ENCODE assay signal across 9 mouse cellular contexts in the genomic region with DNA sequence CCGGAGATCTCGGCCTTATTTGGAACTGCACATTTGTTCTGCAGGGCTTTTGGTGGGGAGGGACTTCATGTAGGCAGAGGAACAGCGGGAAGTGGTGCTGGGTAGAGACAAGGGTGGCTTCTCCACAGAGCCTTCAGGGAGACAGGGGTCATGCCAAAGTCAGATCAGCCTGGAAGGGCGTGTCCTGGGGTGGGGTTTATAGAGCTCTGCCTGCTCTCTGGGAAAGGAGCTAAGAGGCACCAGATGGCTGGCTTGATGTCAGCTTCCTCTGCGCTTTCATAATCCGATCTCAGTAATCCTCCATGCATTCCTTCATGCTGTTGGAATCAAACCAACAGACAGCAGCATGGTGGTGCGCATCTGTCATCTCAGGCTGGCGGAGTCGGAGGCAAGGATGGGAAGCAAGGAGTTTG. TPM values are rescaled to one million over a fixed set of nuclear protein-coding genes. Genes with fewer than 3 reads are reported as not detected.
A peak's percentile ranks its signal among the peaks of the same experiment; 100 is the strongest.
DNase-seq lines count a peak whose midpoint lies in the region; ATAC-seq lines count a peak whose summit lies in the region.
"Had no signal": no experiment of that assay in that cellular context is flagged by ENCODE, and none has a peak within 500 bp of the region (broad histone marks: within the 10 kb centered on the region; RNA-seq: fewer than 3 reads in every experiment).

No protein-coding gene starts in this region.

- no peaks in the 10 kb centered on the region for H3K27me3 ChIP-seq in embryonic facial prominence, embryonic 10.5 days (replicated peaks; ENCODE audit: low read depth, poor library complexity, severe bottlenecking)
- H3K27me3 ChIP-seq in heart, embryonic 12.5 days (replicated peaks), result no peaks in the 10 kb centered on the region

- 45% methylated on average over 9 of the region's 9 CpGs for WGBS in embryonic facial prominence, embryonic 10.5 days
- 41% methylated on average over 9 of the region's 9 CpGs for WGBS in heart, embryonic 12.5 days

- no peak overlapping the region for H3K4me2 ChIP-seq in heart, embryonic 12.5 days

- H3K36me3 ChIP-seq in embryonic facial prominence, embryonic 10.5 days (replicated peaks), result peaks cover 7% of the 10 kb centered on the region
- peaks cover 18% of the 10 kb centered on the region for H3K36me3 ChIP-seq in heart, embryonic 12.5 days

- DNase-seq in right cerebral cortex, adult 18-20 months, result peak; percentile 65
- DNase-seq in right cerebral cortex, postnatal 4 days, result no peak
- peak; percentile 39 for DNase-seq in embryonic facial prominence, embryonic 10.5 days (ENCODE audit: low spot score)
- peak; percentile 29 to 49 for DNase-seq in layer of hippocampus, postnatal 25 days (ENCODE audit: extremely low spot score in 1 of 2, low spot score in 1 of 2)
- peak; percentile 80 for DNase-seq in thymus, postnatal 0 days (ENCODE audit: low spot score)
- no peak for DNase-seq in adrenal gland, postnatal 36 days

- H3K4me3 ChIP-seq in embryonic facial prominence, embryonic 10.5 days, result no peak overlapping the region
- H3K4me3 ChIP-seq in heart, embryonic 12.5 days, result no peak overlapping the region
- H3K4me3 ChIP-seq: myocyte had no signal

- H3K27ac ChIP-seq in embryonic facial prominence, embryonic 10.5 days (replicated peaks), result no peak overlapping the region
- H3K27ac ChIP-seq in heart, embryonic 12.5 days (ENCODE audit: poor library complexity, severe bottlenecking), result peak overlapping the region; percentile 73

- 0 out of 2 replicates have a peak, but pooled peaks have one; percentile 14 for ATAC-seq in heart, embryonic 12.5 days (ENCODE audit: insufficient number of reproducible peaks, low FRiP score)
- ATAC-seq in megakaryocyte-erythroid progenitor cell, adult 5-6 weeks (replicated peaks; ENCODE audit: low FRiP score, low TSS enrichment, poor library complexity, severe bottlenecking), result peak; percentile 93

- H3K4me1 ChIP-seq in embryonic facial prominence, embryonic 10.5 days, result peaks cover 43% of the 10 kb centered on the region
- peaks cover 37% of the 10 kb centered on the region for H3K4me1 ChIP-seq in heart, embryonic 12.5 days (replicated peaks)

- no peaks in the 10 kb centered on the region for H3K9me3 ChIP-seq in embryonic facial prominence, embryonic 10.5 days
- no peaks in the 10 kb centered on the region for H3K9me3 ChIP-seq in heart, embryonic 12.5 days (replicated peaks)

- no peak overlapping the region for H3K9ac ChIP-seq in heart, embryonic 12.5 days

RNA-seq across cellular contexts. Expression of a gene that starts 30.7 kb away (rescaled TPM):
- 10.9 and 11.5 TPM in 2 replicates for polyA plus RNA-seq in embryonic facial prominence, embryonic 10.5 days (2016; fragmentation: Nextera tagmentation; extraction: Ambion mirVana)
- polyA plus RNA-seq in heart, embryonic 12.5 days (2016; fragmentation: Nextera tagmentation; extraction: Ambion mirVana), result 28.9 and 31.4 TPM in 2 replicates
- total RNA-seq in layer of hippocampus, postnatal 25 days (2021), result 10 to 100 TPM; 17.4 to 19.9 TPM
- total RNA-seq in megakaryocyte-erythroid progenitor cell, adult 5-6 weeks (2014; fragmentation: Nextera tagmentation), result 28.0 and 45.6 TPM in 2 replicates
- total RNA-seq in megakaryocyte-erythroid progenitor cell, adult 5-6 weeks (2017), result 47.4 and 67.7 TPM in 2 replicates
- 212 and 220 TPM in 2 replicates for polyA plus RNA-seq in thymus, postnatal 0 days (2015; fragmentation: Nextera tagmentation; extraction: Ambion mirVana)
- 100 to 1,000 TPM in 1 of 2 experiments, 10 to 100 TPM in 1; 88.7 to 112 TPM for total RNA-seq in adrenal gland, postnatal 36 days (2021)

Comparison
In these comparisons a context has a peak if more than half of its experiments do, and no peak if none do; other contexts are left out.
1. DNase-seq: peak in right cerebral cortex, adult 18-20 months (single experiment), embryonic facial prominence, embryonic 10.5 days (single experiment), layer of hippocampus, postnatal 25 days (2 of 2) and thymus, postnatal 0 days (single experiment); none in right cerebral cortex, postnatal 4 days (single experiment) and adrenal gland, postnatal 36 days (0 of 2).